Mouse (Mus musculus): Measurements from ENCODE around the gene Nbeal1. TPM values are rescaled to one million over a fixed set of nuclear protein-coding genes. Genes with fewer than 3 reads are reported as not detected.

Nbeal1 gene
- total RNA-seq, 1 experiment from 2014 or later = 16.8 TPM

DNA sequence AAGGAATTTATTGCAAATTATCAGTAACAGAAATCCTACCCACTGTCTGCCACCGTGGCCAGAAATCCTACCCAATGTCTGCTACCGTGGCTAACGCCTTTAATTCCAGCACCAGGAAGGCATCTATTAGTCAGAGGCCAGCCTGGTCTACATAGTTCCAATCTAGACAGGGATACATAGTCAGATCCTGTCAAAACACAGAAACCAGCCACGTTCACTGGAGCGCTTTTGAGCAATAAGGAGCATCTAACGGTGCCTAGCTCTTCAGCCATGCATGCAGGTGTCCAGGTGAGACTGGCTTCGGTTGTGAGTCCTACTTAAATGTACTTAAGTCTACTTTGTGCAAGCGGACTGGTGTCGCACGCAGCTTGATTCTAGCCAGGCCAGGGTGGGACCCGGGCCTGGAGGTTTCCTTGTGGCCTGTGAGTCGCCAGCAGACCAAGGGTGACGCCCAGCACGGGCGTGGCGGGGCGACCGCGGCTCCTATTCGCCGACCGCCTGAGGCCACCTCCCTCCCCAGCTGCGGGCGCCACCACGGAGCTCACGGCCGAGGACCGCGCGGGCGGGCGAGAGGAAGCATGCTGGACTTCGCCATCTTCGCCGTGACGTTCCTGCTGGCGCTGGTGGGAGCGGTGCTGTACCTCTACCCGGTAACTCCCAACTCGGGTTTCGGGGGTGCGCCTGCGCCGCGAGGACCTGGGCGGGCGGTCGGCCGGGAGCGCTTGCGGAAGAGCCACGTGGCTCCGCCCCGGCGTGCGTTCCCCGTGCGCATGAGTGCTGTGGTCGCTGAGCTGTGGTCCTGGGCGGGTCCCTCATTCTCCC, 162.6 kb downstream of the Nbeal1 start, which contains the start of gene Cyp20a1:
Gene Cyp20a1, plus strand, starts transcription at position 516 of the 822 bp plus-strand sequence.
- peak; percentile 88 for ATAC-seq (replicated peaks; ENCODE audit: insufficient number of reproducible peaks, low FRiP score, low TSS enrichment, poor library complexity, severe bottlenecking)

DNA sequence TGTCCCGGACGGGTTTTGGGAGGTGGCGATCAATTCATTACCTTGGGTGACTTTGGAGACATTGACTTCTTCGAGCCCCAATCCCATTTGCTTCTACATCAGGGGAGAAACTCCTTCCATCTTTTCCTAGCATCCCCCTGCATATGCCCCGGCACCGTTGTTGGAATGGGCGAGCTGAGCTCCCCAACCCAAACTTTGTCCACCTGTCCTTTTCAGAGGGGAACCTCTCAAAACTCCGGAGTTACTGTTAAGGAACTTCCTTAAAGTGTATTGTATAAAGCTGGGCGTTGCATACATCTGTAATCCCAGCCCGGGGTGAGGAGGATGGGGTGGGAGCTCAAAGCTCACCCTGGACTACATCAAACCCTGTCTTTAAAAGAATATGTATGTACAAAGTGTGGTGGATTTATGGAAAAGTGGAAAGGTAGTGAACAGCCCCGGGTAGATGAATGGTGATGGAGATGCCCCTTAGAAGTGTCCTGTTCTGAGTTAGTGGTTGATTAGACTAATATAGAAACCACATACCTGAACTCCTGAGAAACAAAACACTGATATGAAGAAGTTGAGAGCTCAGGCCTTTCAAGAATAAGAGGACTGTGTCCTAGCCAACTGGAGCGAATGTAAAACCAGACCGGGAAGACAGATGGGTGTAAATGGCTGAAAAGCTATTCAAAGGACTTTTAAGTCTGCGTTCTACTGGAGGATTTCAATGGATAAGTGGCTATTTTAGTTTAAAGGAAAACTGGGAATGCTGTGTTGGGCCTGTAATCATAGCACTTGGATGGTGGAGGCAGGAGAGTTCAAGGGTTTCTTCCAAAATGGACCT, 163.4 kb downstream of the Nbeal1 start:
- no peak for ATAC-seq (replicated peaks; ENCODE audit: insufficient number of reproducible peaks, low FRiP score, low TSS enrichment, poor library complexity, severe bottlenecking)

DNA sequence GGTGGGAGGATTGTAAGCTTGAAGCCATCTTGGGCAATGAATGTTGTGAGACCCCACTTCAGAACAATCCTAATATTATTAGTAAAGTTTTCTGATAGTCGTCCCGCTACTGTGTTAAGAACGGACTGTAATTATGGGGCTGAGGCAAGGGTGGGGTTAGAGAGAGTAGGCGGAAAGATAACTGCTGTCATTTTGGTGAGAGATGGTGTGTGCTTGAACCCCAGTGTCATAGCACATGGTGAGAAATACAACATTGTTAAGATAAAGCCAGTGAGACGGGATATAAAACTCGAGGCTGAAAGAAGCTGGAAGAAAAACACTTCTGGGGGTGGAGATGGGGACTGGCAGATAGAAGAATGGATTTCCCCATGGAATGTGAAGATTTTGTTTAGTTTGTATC, 164.3 kb downstream of the Nbeal1 start:
- no peak for ATAC-seq (replicated peaks; ENCODE audit: insufficient number of reproducible peaks, low FRiP score, low TSS enrichment, poor library complexity, severe bottlenecking)

DNA sequence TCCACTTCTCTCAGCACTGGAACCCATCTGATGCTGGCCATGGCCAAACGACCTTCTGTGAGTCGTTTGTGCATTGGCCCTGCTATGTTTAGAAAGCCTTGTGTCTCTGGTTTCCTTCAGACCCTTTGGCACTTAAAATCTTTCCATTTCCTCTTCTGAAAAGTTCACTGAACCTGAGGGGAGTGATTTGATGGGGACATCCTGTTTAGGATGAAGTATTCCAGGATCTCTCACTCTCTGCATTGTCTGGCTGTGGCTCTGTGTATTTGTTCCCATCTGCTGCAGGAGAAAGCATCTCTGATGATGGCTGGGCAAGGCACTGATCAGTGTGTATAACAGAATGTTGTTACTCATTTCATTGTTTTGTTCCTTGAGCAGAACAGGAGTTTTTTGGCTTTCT, 165.3 kb downstream of the Nbeal1 start:
- ATAC-seq (replicated peaks; ENCODE audit: insufficient number of reproducible peaks, low FRiP score, low TSS enrichment, poor library complexity, severe bottlenecking) = no peak

DNA sequence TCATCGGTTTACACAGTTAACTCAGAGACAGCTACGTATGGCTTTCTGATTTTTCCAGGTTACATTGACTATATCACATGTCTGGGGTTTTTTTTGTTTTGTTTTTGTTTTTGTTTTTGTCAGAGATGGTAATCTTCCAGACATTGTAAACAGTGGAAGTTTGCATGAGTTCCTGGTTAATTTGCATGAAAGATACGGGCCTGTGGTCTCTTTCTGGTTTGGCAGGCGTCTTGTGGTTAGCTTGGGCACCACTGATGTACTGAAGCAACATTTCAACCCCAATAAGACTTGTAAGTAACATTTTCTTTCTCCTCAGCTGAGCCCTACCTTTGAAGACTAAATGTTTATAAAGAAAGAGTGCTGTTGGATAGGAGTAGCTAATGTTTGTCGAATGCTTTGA, 172.4 kb downstream of the Nbeal1 start:
- ATAC-seq (replicated peaks; ENCODE audit: insufficient number of reproducible peaks, low FRiP score, low TSS enrichment, poor library complexity, severe bottlenecking) = no peak

DNA sequence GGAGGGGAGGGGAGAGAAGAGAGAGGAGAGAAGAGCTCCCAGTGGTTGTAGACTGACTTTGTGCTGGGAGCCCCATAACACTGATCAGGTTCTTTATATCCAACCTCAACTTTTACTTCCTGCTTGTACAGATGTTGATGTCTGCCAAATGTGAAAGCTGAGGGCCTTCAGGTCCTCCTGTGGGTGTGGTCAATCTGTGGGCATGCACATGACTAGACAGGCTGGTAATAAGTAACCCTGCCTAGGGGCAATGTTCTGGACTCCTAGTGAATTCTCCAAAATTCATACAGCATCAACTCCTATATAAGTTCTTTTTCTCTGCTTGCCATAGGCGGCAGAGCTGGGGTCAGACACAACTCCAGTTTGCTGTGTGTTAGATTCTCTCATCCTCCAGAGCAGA, 181.2 kb downstream of the Nbeal1 start:
- ATAC-seq (replicated peaks; ENCODE audit: insufficient number of reproducible peaks, low FRiP score, low TSS enrichment, poor library complexity, severe bottlenecking) = no peak

DNA sequence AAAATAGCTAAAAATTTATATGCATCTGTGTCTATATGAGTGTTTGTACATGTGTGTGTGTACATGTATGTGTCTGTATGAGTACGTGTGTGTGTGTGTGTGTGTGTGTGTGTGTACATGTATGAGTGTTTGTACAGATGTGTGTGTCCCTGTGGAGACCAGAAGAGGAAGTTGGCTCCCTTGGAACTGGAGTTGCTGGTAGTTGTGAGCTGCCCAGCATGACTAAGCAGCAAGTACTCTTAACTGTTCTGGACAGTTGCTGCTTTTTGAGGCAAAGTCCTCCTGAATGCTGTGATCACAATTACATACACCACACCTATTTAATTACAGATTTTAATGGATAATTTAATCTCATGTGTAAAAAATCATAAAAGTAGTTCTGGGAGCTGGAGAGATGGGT, 196.2 kb downstream of the Nbeal1 start:
- ATAC-seq (replicated peaks; ENCODE audit: insufficient number of reproducible peaks, low FRiP score, low TSS enrichment, poor library complexity, severe bottlenecking) = no peak

DNA sequence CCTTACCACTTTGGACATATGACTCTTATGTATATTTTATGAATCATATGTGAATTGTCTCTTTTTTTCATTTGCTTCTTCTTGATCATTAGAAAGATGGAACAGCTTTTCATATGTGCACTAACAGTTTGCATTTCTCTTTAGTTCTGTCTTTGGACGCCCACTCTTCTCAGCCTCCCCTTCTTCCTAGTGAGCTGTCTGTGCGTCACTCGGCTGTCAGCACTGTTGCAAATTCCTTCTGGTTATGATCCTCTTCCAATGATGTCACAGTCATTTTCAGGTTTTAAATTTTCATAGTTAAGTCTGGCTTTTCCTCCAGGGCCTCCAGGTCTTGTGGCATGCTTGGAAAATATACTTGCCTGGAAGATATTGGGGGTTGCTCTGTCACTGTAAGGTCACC, 201.5 kb downstream of the Nbeal1 start:
- ATAC-seq (replicated peaks; ENCODE audit: insufficient number of reproducible peaks, low FRiP score, low TSS enrichment, poor library complexity, severe bottlenecking) = no peak

Other genes with a start within 250 kb of the Nbeal1 start
- 4.6 TPM in 1 of 3 replicates, not detected in the others for gene Ica1l, start 137.4 kb upstream of the Nbeal1 start, total RNA-seq (2017)
- 4.9 to 5.9 TPM (median 5.4 TPM) in 3 replicates for gene Carf, start 82.4 kb upstream of the Nbeal1 start, total RNA-seq (2017)
- 5.5 to 18.7 TPM (median 8.1 TPM) in 3 replicates for gene Wdr12, start 82.0 kb upstream of the Nbeal1 start, total RNA-seq (2017)
- gene Cyp20a1, start 162.7 kb downstream of the Nbeal1 start, total RNA-seq (2017) = 18.9 to 22.0 TPM (median 20.6 TPM) in 3 replicates
- 5.9 to 11.5 TPM (median 8.9 TPM) in 3 replicates for gene Abi2, start 229.0 kb downstream of the Nbeal1 start, total RNA-seq (2017)

Measured in monocyte, adult 5-6 weeks (primary cell).